Mouse (Mus musculus) neural tube, embryonic 11.5 days (tissue): Measurements from ENCODE around the gene Cse1l. TPM values are rescaled to one million over a fixed set of nuclear protein-coding genes. Genes with fewer than 3 reads are reported as not detected.

Experiments
- ATAC-seq: fragments of 200-750 bp; cut with Nextera tagmentation; 2 replicates; pipeline ENCODE4 v1.8.0; 2017; ENCODE audit warnings: moderate number of reproducible peaks, mild to moderate bottlenecking, moderate TSS enrichment, moderate library complexity; ENCODE audit not compliant: insufficient read depth, low FRiP score, low TSS enrichment
- DNase-seq: peaks from one replicate; pipeline ENCODE4 v3.0.0-alpha.2; 2015; ENCODE audit warnings: low spot score
- H3K27ac ChIP-seq: fragments of 300-500 bp; sonication (generic); 2 replicates; pipeline ENCODE4 v1.5.1; 2014; ENCODE audit warnings: low read depth, mild to moderate bottlenecking, low read length
- H3K27me3 ChIP-seq: fragments of 300-500 bp; sonication (generic); 2 replicates; pipeline ENCODE4 v1.6.1; 2014; ENCODE audit warnings: mild to moderate bottlenecking, low read length, mixed read lengths; ENCODE audit not compliant: control insufficient read depth, insufficient read depth
- H3K36me3 ChIP-seq: fragments of 300-500 bp; sonication (generic); 2 replicates; pipeline ENCODE4 v1.6.1; 2014; ENCODE audit warnings: mild to moderate bottlenecking, low read length, moderate library complexity, mixed read lengths; ENCODE audit not compliant: control insufficient read depth, insufficient read depth
- H3K4me1 ChIP-seq: fragments of 300-500 bp; sonication (generic); 2 replicates; pipeline ENCODE4 v1.6.1; 2014; ENCODE audit warnings: low read length, mixed read lengths; ENCODE audit not compliant: control insufficient read depth, insufficient read depth
- H3K4me2 ChIP-seq: fragments of 300-500 bp; sonication (generic); 2 replicates; pipeline ENCODE4 v1.6.1; 2014; ENCODE audit warnings: low read depth, mild to moderate bottlenecking, moderate library complexity
- H3K4me3 ChIP-seq: fragments of 300-500 bp; sonication (generic); 2 replicates; pipeline ENCODE4 v1.5.1; 2014; ENCODE audit warnings: low read depth, low read length
- H3K9ac ChIP-seq: fragments of 300-500 bp; sonication (generic); 2 replicates; pipeline ENCODE4 v1.6.1; 2014; ENCODE audit warnings: mild to moderate bottlenecking, low read length
- H3K9me3 ChIP-seq: fragments of 300-500 bp; sonication (generic); 2 replicates; pipeline ENCODE4 v1.6.1; 2016; ENCODE audit warnings: low read length; ENCODE audit not compliant: control insufficient read depth
- WGBS: fragments of 180-500 bp; shearing (Covaris S2); extraction: QIAGEN DNeasy Blood & Tissue Kit; methylation state at CpG from one replicate; pipeline ENCODE4 v1.1.7; 2014; 5-methylcytosine and 5-hydroxymethylcytosine counted together
- polyA plus RNA-seq: library from polyadenylated mRNA; unstranded; fragments of >200 nt; fragmentation: Nextera tagmentation; extraction: Ambion mirVana; gene quantifications from 2 replicates; pipeline ENCODE4 v1.2.1, GENCODE M21; 2014

Gene Cse1l
- polyA plus RNA-seq, 1 experiment from 2014 or later = 200 TPM

DNA sequence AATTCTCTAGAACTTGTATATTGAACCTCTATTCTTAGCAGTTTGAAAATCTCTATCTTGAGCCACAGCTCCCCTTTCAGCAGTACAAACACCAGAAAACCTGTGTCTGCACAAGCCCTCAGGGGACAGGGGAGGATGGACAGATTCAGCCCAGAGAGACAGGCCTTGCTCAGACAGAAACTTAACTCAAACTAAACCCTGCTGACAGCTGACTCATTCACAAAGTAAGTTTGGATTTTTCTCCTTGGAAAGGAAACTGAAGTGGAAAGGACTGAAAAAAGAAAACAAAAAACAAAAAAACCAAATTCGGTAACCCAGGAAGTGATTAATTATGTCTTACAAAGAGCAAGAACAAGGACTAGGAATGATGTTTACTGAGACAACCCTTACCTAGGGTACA lies 67.3 kb downstream of the Cse1l start:
- WGBS = 84% methylated on average over 1 of the region's 1 CpGs
- no peak overlapping the region for H3K4me3 ChIP-seq
- no peak overlapping the region for H3K4me2 ChIP-seq
- no peaks in the 10 kb centered on the region for H3K27me3 ChIP-seq
- ATAC-seq (no peak), DNase-seq (no peak)
- no peaks in the 10 kb centered on the region for H3K4me1 ChIP-seq
- H3K9ac ChIP-seq = no peak overlapping the region
- no peak overlapping the region for H3K27ac ChIP-seq
- H3K36me3 ChIP-seq = no peaks in the 10 kb centered on the region; the same call in 1 of the 2 replicates
- no peaks in the 10 kb centered on the region for H3K9me3 ChIP-seq

DNA sequence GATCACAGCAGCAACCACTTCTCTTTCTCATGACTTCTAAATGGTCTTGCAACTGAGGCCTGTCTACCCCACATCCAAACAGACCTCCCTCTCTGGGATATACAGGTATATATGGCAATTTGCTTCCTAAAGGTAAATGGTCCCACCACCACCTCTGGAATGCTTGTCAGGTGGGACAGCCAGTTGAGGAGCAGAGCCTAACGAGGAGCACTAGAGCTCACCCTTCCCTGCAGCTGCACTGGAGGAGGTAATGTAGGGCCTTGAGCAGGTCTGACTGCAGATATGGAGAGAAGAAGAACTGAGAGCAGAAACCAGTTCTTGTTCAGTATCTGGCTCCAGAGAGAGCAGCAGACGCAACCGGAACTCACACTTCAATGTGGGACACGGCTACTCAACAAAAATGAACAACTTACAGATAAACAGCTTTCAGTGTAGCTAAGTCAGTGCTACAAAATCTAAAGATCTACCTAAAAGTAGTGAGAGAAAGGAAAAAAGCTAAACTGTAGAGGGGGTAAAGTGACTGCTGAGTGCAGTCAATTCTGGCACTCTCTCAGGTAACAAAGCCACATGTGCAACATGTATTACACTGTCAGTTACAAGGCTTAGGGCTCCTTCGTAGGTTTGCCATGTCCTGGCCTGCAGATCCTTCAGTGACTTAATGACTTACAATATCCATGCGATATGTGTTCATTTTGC lies 68.5 kb downstream of the Cse1l start:
- Histone ChIP-seq H3K4me2 (no peak overlapping the region), H3K36me3 (no peaks in the 10 kb centered on the region; the same call in 1 of the 2 replicates), H3K4me1 (no peaks in the 10 kb centered on the region), H3K27ac (no peak overlapping the region), H3K27me3 (no peaks in the 10 kb centered on the region), H3K4me3 (no peak overlapping the region), H3K9me3 (no peaks in the 10 kb centered on the region), H3K9ac (no peak overlapping the region)
- ATAC-seq = no peak
- DNase-seq = no peak
- WGBS = 86% methylated on average over 6 of the region's 6 CpGs

DNA sequence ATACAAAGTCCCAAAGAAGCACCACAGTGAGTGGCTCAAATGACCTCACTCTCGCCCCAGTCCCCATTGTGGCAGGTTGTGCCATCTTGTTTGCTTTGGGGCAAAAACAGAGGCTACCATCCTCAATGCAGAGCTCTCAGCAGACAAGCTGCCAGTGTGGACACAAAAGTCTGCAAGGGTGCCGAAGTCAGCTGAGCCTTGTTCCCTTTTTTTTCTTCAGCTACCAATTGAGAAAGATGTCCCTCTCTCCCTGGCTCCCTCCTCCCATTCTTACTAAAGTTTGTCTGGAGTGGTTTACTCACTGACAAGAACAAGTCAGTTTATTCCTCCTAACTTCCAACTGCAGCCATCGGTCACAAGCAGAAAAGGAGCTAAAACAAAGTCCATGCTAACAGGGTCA lies 70.5 kb downstream of the Cse1l start:
- 87% methylated on average over 3 of the region's 3 CpGs for WGBS
- DNase-seq = no peak
- no peak for ATAC-seq

DNA sequence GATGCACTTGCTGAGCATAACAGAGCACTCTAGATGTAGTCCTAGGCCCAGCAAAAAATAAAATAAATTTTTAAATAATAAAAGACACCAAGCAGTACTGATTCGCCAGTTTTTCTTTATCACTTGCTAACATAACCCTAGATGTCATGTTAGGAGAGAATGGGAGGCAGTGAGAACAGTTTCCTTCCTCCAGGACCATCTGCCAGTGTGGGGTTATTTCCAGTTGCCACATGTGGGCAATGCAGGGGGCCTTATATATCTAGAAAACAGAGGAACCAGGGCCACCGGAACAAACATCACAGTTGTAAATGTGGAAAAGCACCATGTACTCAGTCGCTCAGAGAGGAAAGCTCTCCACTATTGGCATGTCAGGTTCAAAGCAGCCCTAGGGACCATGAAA lies 71.7 kb downstream of the Cse1l start:
- Histone ChIP-seq H3K9ac (no peak overlapping the region), H3K36me3 (no peaks in the 10 kb centered on the region; the same call in 1 of the 2 replicates), H3K27me3 (no peaks in the 10 kb centered on the region), H3K4me2 (no peak overlapping the region), H3K4me1 (no peaks in the 10 kb centered on the region), H3K9me3 (no peaks in the 10 kb centered on the region), H3K4me3 (no peak overlapping the region), H3K27ac (no peak overlapping the region)
- ATAC-seq = no peak
- 77% methylated on average over 3 of the region's 3 CpGs for WGBS
- DNase-seq = no peak

More for the DNA sequence above, 70.5 kb downstream of the Cse1l start:
- H3K4me1 ChIP-seq = no peaks in the 10 kb centered on the region
- H3K27me3 ChIP-seq = no peaks in the 10 kb centered on the region
- H3K27ac ChIP-seq = no peak overlapping the region
- no peaks in the 10 kb centered on the region; the same call in 1 of the 2 replicates for H3K36me3 ChIP-seq
- H3K9ac ChIP-seq = no peak overlapping the region
- H3K4me2 ChIP-seq = no peak overlapping the region
- H3K9me3 ChIP-seq = no peaks in the 10 kb centered on the region
- H3K4me3 ChIP-seq = no peak overlapping the region

DNA sequence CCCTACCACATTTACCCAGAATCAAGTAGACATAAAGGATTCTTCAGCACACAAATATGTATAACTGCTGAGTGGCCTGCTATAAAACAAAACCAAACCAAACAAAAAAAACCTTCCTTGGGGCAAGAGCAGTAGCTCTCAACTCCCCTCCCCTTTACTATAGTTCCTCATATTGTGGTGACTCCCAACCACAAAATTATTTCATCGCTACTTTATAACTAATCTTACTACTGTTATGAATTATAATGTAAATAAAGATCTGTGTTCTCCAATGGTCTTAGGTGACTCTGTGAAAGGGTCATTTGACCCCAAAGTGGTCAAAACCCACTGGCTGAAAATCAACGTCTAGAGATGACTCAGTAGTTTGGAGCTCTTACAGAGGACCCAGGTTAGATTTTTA lies 74.3 kb downstream of the Cse1l start:
- DNase-seq = no peak
- no peak overlapping the region for H3K27ac ChIP-seq
- no peaks in the 10 kb centered on the region for H3K27me3 ChIP-seq
- H3K4me2 ChIP-seq = no peak overlapping the region
- H3K9me3 ChIP-seq = no peaks in the 10 kb centered on the region
- H3K4me1 ChIP-seq = no peaks in the 10 kb centered on the region
- no peak overlapping the region for H3K4me3 ChIP-seq
- no peak for ATAC-seq
- WGBS = 90% methylated on average over 2 of the region's 2 CpGs
- H3K36me3 ChIP-seq = no peaks in the 10 kb centered on the region; the same call in 1 of the 2 replicates
- no peak overlapping the region for H3K9ac ChIP-seq

DNA sequence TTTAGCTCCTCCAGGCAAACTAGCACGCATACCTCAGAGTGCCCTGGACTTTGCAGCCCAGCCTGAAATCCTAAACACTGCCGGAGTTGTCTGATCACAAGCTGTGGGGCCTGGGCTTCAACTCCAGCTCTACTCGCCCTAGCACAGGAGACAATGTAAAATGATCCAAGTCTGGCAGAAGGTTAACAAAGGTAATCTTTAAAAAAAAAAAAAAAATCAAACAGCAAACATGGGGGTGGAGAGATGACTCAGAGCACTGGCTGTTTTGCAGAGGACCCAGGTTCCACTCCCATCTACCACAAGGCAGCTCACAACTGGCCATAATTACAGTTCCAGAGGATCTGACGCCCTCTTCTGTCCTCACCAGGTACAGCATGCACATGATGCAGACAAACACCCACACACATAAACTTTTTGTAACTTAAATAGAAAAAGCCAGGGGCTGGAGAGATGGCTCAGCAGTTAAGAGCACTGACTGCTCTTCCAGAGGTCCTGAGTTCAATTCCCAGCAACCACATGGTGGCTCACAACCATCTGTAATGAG lies 77.6 kb downstream of the Cse1l start:
- WGBS = 82% methylated on average over 4 of the region's 4 CpGs
- H3K4me3 ChIP-seq = no peak overlapping the region
- no peaks in the 10 kb centered on the region for H3K4me1 ChIP-seq
- H3K36me3 ChIP-seq = no peaks in the 10 kb centered on the region
- DNase-seq (no peak), ATAC-seq (no peak)
- H3K27me3 ChIP-seq = no peaks in the 10 kb centered on the region
- no peaks in the 10 kb centered on the region for H3K9me3 ChIP-seq
- no peak overlapping the region for H3K27ac ChIP-seq
- H3K9ac ChIP-seq = no peak overlapping the region
- H3K4me2 ChIP-seq = no peak overlapping the region

DNA sequence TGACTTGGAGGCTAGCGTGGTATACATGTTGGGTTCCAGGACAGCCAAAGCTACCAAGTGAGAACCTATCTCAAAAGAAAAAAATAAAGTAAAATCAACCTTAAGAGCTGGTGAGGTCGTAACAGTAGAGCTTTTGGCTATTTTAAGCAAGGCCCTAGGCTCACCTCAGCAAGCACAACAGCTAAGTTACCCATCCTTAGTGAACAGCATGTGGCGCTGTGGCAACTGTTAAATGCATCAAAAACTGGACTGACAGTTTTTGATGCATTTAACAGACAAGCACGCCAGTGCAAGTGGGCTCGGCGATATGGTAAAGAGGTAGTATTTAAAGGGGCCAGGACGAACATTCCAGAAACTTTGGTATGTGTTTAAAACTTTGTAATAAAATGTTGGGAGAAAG lies 85.0 kb downstream of the Cse1l start:
- no peaks in the 10 kb centered on the region for H3K36me3 ChIP-seq
- H3K4me2 ChIP-seq = no peak overlapping the region
- no peak overlapping the region for H3K4me3 ChIP-seq
- no peaks in the 10 kb centered on the region for H3K9me3 ChIP-seq
- ATAC-seq = no peak
- H3K9ac ChIP-seq = no peak overlapping the region
- H3K27ac ChIP-seq = no peak overlapping the region
- DNase-seq = no peak
- 78% methylated on average over 7 of the region's 7 CpGs for WGBS
- H3K27me3 ChIP-seq = no peaks in the 10 kb centered on the region
- peaks cover 10% of the 10 kb centered on the region for H3K4me1 ChIP-seq

DNA sequence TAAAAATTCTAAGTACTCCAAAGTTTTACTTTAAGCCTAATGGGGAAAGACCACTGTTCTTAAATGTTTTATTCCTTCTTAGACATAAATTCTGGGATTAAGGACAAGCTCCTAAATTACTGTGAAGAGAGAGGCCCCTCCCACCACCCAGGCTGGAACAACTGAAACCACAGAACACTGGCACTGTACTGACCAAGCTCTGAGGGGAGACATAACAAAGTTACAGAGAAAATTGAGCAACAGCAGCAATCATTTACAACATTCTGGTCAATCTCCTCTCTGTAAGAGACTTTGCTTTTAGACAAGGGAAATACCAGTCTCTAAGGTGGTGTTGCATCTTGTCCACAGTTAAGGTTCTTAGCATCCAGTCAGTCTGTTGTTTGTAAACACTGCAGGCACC lies 86.1 kb downstream of the Cse1l start:
- ATAC-seq = no peak
- no peak overlapping the region for H3K27ac ChIP-seq
- H3K9me3 ChIP-seq = no peaks in the 10 kb centered on the region
- no peak overlapping the region for H3K4me3 ChIP-seq
- no peak overlapping the region for H3K9ac ChIP-seq
- no peak for DNase-seq
- no peak overlapping the region for H3K4me2 ChIP-seq
- peaks cover 10% of the 10 kb centered on the region for H3K4me1 ChIP-seq
- H3K27me3 ChIP-seq = no peaks in the 10 kb centered on the region
- H3K36me3 ChIP-seq = no peaks in the 10 kb centered on the region
